Mouse (Mus musculus): ENCODE results near the gene Apba1. TPM values are rescaled to one million over a fixed set of nuclear protein-coding genes. Genes with fewer than 3 reads are reported as not detected.

The Apba1 gene
- polyA plus RNA-seq, 1 experiment = 80.4 TPM

DNA sequence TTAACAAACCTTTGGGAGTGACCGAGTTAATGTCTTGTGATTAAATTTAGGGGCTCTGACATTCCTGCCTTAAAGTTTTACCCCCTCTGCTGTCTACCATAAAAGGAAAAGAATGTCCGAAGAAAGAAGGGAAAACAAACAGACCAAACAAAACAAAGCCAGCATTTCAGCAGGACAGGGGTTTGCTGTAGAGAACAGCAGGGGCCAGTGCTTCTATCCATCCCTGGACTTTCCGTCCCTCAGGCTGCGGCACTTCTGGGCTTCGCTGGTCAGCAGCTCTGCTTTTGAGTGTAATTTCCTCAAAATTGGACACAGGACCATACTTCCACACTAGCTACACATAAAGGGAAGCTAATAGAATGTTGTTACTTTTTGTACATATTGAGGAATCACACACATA is 10.2 kb downstream of the Apba1 start:
- no peak for DNase-seq
- Histone ChIP-seq H3K27ac (ENCODE audit: insufficient read depth, low read length) (no peak overlapping the region), H3K4me3 (replicated peaks; ENCODE audit: insufficient read depth, low read depth, low read length) (no peak overlapping the region), H3K27me3 (ENCODE audit: control insufficient read depth, insufficient read depth, low read length) (no peaks in the 10 kb centered on the region), H3K4me1 (ENCODE audit: control insufficient read depth, insufficient read depth, low read length) (peaks cover 22% of the 10 kb centered on the region)
- WGBS = 85% methylated on average over 5 of the region's 5 CpGs
- TF ChIP-seq POLR2A (IDR thresholded peaks at IDR 0.05; ENCODE audit: borderline replicate concordance, insufficient read depth, low read length) = no peak
- TF ChIP-seq CTCF (IDR thresholded peaks at IDR 0.05; ENCODE audit: borderline replicate concordance, insufficient read depth, low read depth, low read length) = no peak

GRCm38 (mm10) chr19:23770494-23771423 is 12.1 kb downstream of the Apba1 start:
- WGBS = 21% methylated on average over 10 of the region's 10 CpGs
- no peak overlapping the region for H3K27ac ChIP-seq (ENCODE audit: insufficient read depth, low read length)

GRCm38 (mm10) chr19:23771971-23772370 is 13.3 kb downstream of the Apba1 start:
- Histone ChIP-seq H3K4me1 (ENCODE audit: control insufficient read depth, insufficient read depth, low read length) (peaks cover 13% of the 10 kb centered on the region), H3K27ac (ENCODE audit: insufficient read depth, low read length) (no peak overlapping the region), H3K4me3 (replicated peaks; ENCODE audit: insufficient read depth, low read depth, low read length) (no peak overlapping the region), H3K27me3 (ENCODE audit: control insufficient read depth, insufficient read depth, low read length) (no peaks in the 10 kb centered on the region)
- 78% methylated on average over 7 of the region's 7 CpGs for WGBS
- peak; percentile 41; the same call in 1 of the 2 replicates for TF ChIP-seq CTCF (IDR thresholded peaks at IDR 0.05; ENCODE audit: borderline replicate concordance, insufficient read depth, low read depth, low read length)
- no peak for TF ChIP-seq POLR2A (IDR thresholded peaks at IDR 0.05; ENCODE audit: borderline replicate concordance, insufficient read depth, low read length)
- no peak for DNase-seq

More at GRCm38 (mm10) chr19:23770494-23771423, 12.1 kb downstream of the Apba1 start:
- Histone ChIP-seq H3K4me1 (ENCODE audit: control insufficient read depth, insufficient read depth, low read length) (peaks cover 15% of the 10 kb centered on the region), H3K27me3 (ENCODE audit: control insufficient read depth, insufficient read depth, low read length) (no peaks in the 10 kb centered on the region), H3K4me3 (replicated peaks; ENCODE audit: insufficient read depth, low read depth, low read length) (no peak overlapping the region)
- TF ChIP-seq POLR2A (IDR thresholded peaks at IDR 0.05; ENCODE audit: borderline replicate concordance, insufficient read depth, low read length) (no peak), CTCF (IDR thresholded peaks at IDR 0.05; ENCODE audit: borderline replicate concordance, insufficient read depth, low read depth, low read length) (no peak)
- DNase-seq = no peak

GRCm38 (mm10) chr19:23775356-23775755 is 16.7 kb downstream of the Apba1 start:
- TF ChIP-seq POLR2A (IDR thresholded peaks at IDR 0.05; ENCODE audit: borderline replicate concordance, insufficient read depth, low read length) = no peak
- TF ChIP-seq CTCF (IDR thresholded peaks at IDR 0.05; ENCODE audit: borderline replicate concordance, insufficient read depth, low read depth, low read length) = no peak
- H3K4me1 ChIP-seq (ENCODE audit: control insufficient read depth, insufficient read depth, low read length) = peaks cover 25% of the 10 kb centered on the region
- no peak overlapping the region for H3K27ac ChIP-seq (ENCODE audit: insufficient read depth, low read length)
- H3K4me3 ChIP-seq (replicated peaks; ENCODE audit: insufficient read depth, low read depth, low read length) = no peak overlapping the region
- DNase-seq = no peak
- no peaks in the 10 kb centered on the region for H3K27me3 ChIP-seq (ENCODE audit: control insufficient read depth, insufficient read depth, low read length)
- 71% methylated on average over 6 of the region's 6 CpGs for WGBS

GRCm38 (mm10) chr19:23779130-23779529 is 20.4 kb downstream of the Apba1 start:
- no peak overlapping the region for H3K27ac ChIP-seq (ENCODE audit: insufficient read depth, low read length)
- no peak overlapping the region for H3K4me3 ChIP-seq (replicated peaks; ENCODE audit: insufficient read depth, low read depth, low read length)
- peaks cover 19% of the 10 kb centered on the region for H3K4me1 ChIP-seq (ENCODE audit: control insufficient read depth, insufficient read depth, low read length)
- no peaks in the 10 kb centered on the region for H3K27me3 ChIP-seq (ENCODE audit: control insufficient read depth, insufficient read depth, low read length)
- TF ChIP-seq POLR2A (IDR thresholded peaks at IDR 0.05; ENCODE audit: borderline replicate concordance, insufficient read depth, low read length) (no peak), CTCF (IDR thresholded peaks at IDR 0.05; ENCODE audit: borderline replicate concordance, insufficient read depth, low read depth, low read length) (no peak)
- no peak for DNase-seq

- TF ChIP-seq CTCF (IDR thresholded peaks at IDR 0.05; ENCODE audit: borderline replicate concordance, insufficient read depth, low read depth, low read length) (no peak), POLR2A (IDR thresholded peaks at IDR 0.05; ENCODE audit: borderline replicate concordance, insufficient read depth, low read length) (no peak)
- 32% methylated on average over 4 of the region's 4 CpGs for WGBS
- Histone ChIP-seq H3K27ac (ENCODE audit: insufficient read depth, low read length) (no peak overlapping the region), H3K4me1 (ENCODE audit: control insufficient read depth, insufficient read depth, low read length) (peaks cover 19% of the 10 kb centered on the region), H3K27me3 (ENCODE audit: control insufficient read depth, insufficient read depth, low read length) (no peaks in the 10 kb centered on the region), H3K4me3 (replicated peaks; ENCODE audit: insufficient read depth, low read depth, low read length) (no peak overlapping the region)
- no peak for DNase-seq
Observed at GRCm38 (mm10) chr19:23780105-23780504, 21.4 kb downstream of the Apba1 start.

GRCm38 (mm10) chr19:23781968-23782367 is 23.3 kb downstream of the Apba1 start:
- 39% methylated on average over 9 of the region's 9 CpGs for WGBS
- Histone ChIP-seq H3K27me3 (ENCODE audit: control insufficient read depth, insufficient read depth, low read length) (no peaks in the 10 kb centered on the region), H3K27ac (ENCODE audit: insufficient read depth, low read length) (no peak overlapping the region), H3K4me3 (replicated peaks; ENCODE audit: insufficient read depth, low read depth, low read length) (no peak overlapping the region), H3K4me1 (ENCODE audit: control insufficient read depth, insufficient read depth, low read length) (peaks cover 21% of the 10 kb centered on the region)
- no peak for TF ChIP-seq CTCF (IDR thresholded peaks at IDR 0.05; ENCODE audit: borderline replicate concordance, insufficient read depth, low read depth, low read length)
- no peak for TF ChIP-seq POLR2A (IDR thresholded peaks at IDR 0.05; ENCODE audit: borderline replicate concordance, insufficient read depth, low read length)
- no peak for DNase-seq

Data from cerebellum, adult 2 months (tissue).